Mouse (Mus musculus): ENCODE measurements around the gene Plcd1. TPM values are rescaled to one million over a fixed set of nuclear protein-coding genes. Genes with fewer than 3 reads are reported as not detected.
A peak's percentile ranks its signal among the peaks of the same experiment; 100 is the strongest.

Plcd1 gene
- total and polyA plus RNA-seq, 2 experiments from 2014 or later, result 14.2 to 17.0 TPM

DNA sequence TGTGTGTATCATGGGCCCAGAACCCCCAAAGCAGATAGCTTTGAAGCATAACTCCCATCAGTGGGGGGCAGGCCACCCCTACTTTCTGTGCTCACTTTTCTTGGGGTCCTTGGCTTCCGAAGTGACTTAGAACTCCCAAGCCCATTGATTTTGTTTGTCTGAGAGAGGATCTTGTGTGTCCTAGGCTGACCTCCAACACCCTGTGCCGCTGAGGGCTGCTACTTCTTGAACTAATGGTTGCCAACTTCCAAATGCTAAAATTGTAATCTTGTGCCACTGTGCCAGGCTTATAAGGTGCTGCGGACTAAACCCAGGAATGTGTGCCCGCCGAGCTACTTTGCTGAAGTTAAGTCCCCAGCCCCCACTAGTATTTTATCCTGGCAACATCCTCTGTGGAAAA, 2.8 kb downstream of the Plcd1 start:
- DNase-seq (ENCODE audit: low spot score), result no peak
- H3K27me3 ChIP-seq (ENCODE audit: insufficient read depth, low read length), result no peaks in the 10 kb centered on the region
- 90% methylated on average over 5 of the region's 5 CpGs for WGBS
- H3K4me3 ChIP-seq (ENCODE audit: low read length), result no peak overlapping the region
- H3K4me2 ChIP-seq (ENCODE audit: low read depth, low read length), result no peak overlapping the region
- peaks cover 19% of the 10 kb centered on the region for H3K4me1 ChIP-seq (ENCODE audit: insufficient read depth, low read length)
- no peak for TF ChIP-seq CTCF (IDR thresholded peaks at IDR 0.05; ENCODE audit: low read depth)
- H3K27ac ChIP-seq, result no peak overlapping the region
- ATAC-seq, result no peak
- H3K36me3 ChIP-seq (ENCODE audit: insufficient read depth, low read length), result no peaks in the 10 kb centered on the region
- H3K9me3 ChIP-seq (ENCODE audit: low read length), result no peaks in the 10 kb centered on the region
- no peak overlapping the region for H3K9ac ChIP-seq (replicated peaks; ENCODE audit: low read length)

DNA sequence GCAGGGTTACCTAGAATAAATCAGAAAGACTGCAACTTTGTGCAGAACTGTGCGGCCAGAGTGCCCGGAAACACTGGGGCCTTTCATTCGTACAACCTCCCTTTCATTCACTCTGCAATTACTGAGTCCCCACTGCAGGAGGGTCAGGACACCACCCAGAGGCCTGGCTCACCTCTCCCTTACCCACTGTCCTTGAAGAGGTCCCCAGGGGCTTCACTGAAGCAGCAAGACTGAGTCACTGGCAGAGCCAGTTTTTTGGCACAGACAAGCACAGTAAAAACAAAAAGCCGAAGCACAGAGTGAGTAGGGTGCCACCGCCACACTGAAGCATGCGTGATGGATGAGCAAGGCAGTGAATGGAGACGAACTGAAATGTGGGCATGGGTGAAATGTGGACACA, 3.9 kb downstream of the Plcd1 start:
- Histone ChIP-seq H3K4me2 (ENCODE audit: low read depth, low read length) (no peak overlapping the region), H3K27ac (no peak overlapping the region), H3K4me3 (ENCODE audit: low read length) (no peak overlapping the region), H3K27me3 (ENCODE audit: insufficient read depth, low read length) (no peaks in the 10 kb centered on the region), H3K4me1 (ENCODE audit: insufficient read depth, low read length) (peaks cover 19% of the 10 kb centered on the region), H3K36me3 (ENCODE audit: insufficient read depth, low read length) (no peaks in the 10 kb centered on the region), H3K9ac (replicated peaks; ENCODE audit: low read length) (no peak overlapping the region), H3K9me3 (ENCODE audit: low read length) (no peaks in the 10 kb centered on the region)
- ATAC-seq, result no peak
- DNase-seq (ENCODE audit: low spot score), result peak; percentile 30
- TF ChIP-seq CTCF (IDR thresholded peaks at IDR 0.05; ENCODE audit: low read depth), result no peak
- 39% methylated on average over 7 of the region's 7 CpGs for WGBS

DNA sequence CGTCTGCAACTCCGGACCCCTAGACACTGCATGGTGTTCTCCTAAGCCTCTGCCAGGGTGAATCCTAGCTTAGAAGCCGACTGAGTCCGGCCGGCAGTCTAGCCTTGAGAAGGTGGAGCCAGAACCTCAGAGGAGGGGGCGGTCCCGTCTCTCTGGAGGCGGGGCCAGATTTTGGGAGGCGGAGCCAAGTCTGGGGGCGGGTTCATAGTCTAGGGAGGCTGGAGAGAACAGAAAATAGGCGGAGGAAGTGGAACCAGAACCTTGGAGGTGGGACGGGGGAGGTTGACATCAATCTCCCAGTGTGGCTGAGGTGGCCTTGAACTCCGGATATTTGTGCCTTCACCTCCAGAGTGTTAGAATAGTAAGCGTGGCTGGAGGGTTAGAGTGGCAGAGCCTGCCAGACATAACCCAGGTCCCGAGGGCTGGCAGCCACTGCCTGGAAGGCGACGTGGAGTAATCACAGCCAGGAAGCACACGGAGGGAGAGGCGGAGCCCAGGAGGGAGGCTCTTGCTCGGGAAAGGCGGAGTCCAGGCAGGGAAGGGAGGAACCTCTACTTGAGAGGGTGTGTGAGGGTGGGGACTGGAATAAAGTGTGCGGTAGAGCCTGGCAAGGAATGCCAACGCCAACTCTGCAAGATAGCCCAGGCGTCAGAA, 5.0 kb downstream of the Plcd1 start:
- no peak overlapping the region for H3K27ac ChIP-seq
- H3K4me2 ChIP-seq (ENCODE audit: low read depth, low read length), result peak overlapping the region; percentile 50
- no peaks in the 10 kb centered on the region for H3K9me3 ChIP-seq (ENCODE audit: low read length)
- H3K36me3 ChIP-seq (ENCODE audit: insufficient read depth, low read length), result no peaks in the 10 kb centered on the region; the same call in 1 of the 2 replicates
- peak; percentile 67 for ATAC-seq
- H3K4me3 ChIP-seq (ENCODE audit: low read length), result peak overlapping the region; percentile 21
- peak; percentile 65 for DNase-seq (ENCODE audit: low spot score)
- 4% methylated on average over 24 of the region's 24 CpGs for WGBS
- H3K27me3 ChIP-seq (ENCODE audit: insufficient read depth, low read length), result no peaks in the 10 kb centered on the region
- H3K9ac ChIP-seq (replicated peaks; ENCODE audit: low read length), result peak overlapping the region; percentile 24
- H3K4me1 ChIP-seq (ENCODE audit: insufficient read depth, low read length), result peaks cover 11% of the 10 kb centered on the region
- no peak for TF ChIP-seq CTCF (IDR thresholded peaks at IDR 0.05; ENCODE audit: low read depth)

DNA sequence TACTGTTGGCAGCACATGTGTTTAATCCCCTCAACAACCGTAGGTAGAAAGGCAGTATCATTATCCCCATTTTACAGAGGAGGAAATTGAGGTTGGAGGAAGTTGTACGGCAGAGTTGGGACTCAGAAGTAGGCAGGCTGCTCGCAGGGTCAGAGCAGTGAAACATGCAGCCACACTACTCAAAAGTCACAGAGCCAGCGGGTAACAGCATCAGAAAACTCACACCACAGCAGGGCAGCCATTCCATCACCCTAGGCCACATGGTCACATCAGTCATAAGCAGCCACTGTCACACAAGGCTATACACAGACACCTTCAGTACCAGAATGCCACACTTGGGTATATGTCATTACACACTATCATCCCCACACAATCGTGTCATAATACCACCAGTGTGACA, 6.0 kb downstream of the Plcd1 start:
- H3K4me2 ChIP-seq (ENCODE audit: low read depth, low read length), result no peak overlapping the region
- 84% methylated on average over 5 of the region's 5 CpGs for WGBS
- H3K4me3 ChIP-seq (ENCODE audit: low read length), result no peak overlapping the region
- no peaks in the 10 kb centered on the region for H3K9me3 ChIP-seq (ENCODE audit: low read length)
- DNase-seq (ENCODE audit: low spot score) (no peak), ATAC-seq (no peak)
- H3K36me3 ChIP-seq (ENCODE audit: insufficient read depth, low read length), result no peaks in the 10 kb centered on the region; the same call in 1 of the 2 replicates
- no peak overlapping the region for H3K27ac ChIP-seq
- no peak for TF ChIP-seq CTCF (IDR thresholded peaks at IDR 0.05; ENCODE audit: low read depth)
- H3K4me1 ChIP-seq (ENCODE audit: insufficient read depth, low read length), result peaks cover 6% of the 10 kb centered on the region
- no peaks in the 10 kb centered on the region for H3K27me3 ChIP-seq (ENCODE audit: insufficient read depth, low read length)
- H3K9ac ChIP-seq (replicated peaks; ENCODE audit: low read length), result no peak overlapping the region

DNA sequence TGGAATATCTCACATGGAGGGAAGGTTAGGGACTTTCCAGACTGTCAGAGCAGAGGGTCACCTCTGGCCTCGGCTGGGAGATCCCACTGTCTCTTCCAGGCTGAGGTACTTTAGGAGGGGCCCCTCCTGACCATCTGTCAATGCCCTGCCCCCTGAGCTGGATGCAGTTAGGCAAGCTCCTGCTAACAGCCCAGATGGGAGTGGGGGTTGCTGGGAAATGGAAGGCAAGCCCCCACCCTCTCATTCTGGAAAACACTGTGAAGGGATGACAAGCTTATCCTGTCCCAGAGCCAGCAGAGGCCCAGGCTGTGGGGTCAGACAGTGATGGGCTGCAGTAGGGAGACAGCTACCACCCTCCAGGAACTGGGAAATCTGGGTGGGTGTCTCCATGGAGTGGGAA, 6.9 kb downstream of the Plcd1 start:
- Histone ChIP-seq H3K4me2 (ENCODE audit: low read depth, low read length) (no peak overlapping the region), H3K27ac (no peak overlapping the region), H3K4me1 (ENCODE audit: insufficient read depth, low read length) (peaks cover 8% of the 10 kb centered on the region; the same call in 1 of the 2 replicates), H3K4me3 (ENCODE audit: low read length) (no peak overlapping the region), H3K9me3 (ENCODE audit: low read length) (no peaks in the 10 kb centered on the region), H3K27me3 (ENCODE audit: insufficient read depth, low read length) (no peaks in the 10 kb centered on the region), H3K36me3 (ENCODE audit: insufficient read depth, low read length) (no peaks in the 10 kb centered on the region; the same call in 1 of the 2 replicates), H3K9ac (replicated peaks; ENCODE audit: low read length) (no peak overlapping the region)
- TF ChIP-seq CTCF (IDR thresholded peaks at IDR 0.05; ENCODE audit: low read depth), result no peak
- DNase-seq (ENCODE audit: low spot score) (no peak), ATAC-seq (no peak)
- WGBS, result 44% methylated on average over 1 of the region's 1 CpGs

DNA sequence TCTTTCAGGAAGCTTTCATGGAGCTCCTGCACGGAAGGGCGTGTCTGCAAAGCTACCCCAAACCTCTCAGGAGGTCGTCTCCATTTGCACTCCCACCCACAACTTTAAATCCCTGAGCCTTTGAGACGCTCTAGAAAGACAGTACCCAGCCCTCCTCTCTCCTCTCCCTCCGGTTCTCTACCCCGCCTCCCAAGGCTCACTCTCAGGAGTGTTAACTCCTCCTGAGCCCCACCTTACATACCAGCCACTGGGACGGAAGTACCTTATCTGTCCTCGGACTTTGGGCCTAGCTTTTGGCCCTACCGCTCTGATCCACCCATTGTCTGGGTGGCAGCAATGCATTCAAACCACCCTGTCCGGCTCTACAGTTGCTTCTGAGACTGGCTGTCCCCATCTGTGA, 9.3 kb downstream of the Plcd1 start:
- Histone ChIP-seq H3K4me2 (ENCODE audit: low read depth, low read length) (no peak overlapping the region), H3K27me3 (ENCODE audit: insufficient read depth, low read length) (no peaks in the 10 kb centered on the region), H3K4me1 (ENCODE audit: insufficient read depth, low read length) (peaks cover 8% of the 10 kb centered on the region; the same call in 1 of the 2 replicates), H3K9ac (replicated peaks; ENCODE audit: low read length) (no peak overlapping the region), H3K27ac (no peak overlapping the region), H3K9me3 (ENCODE audit: low read length) (no peaks in the 10 kb centered on the region), H3K36me3 (ENCODE audit: insufficient read depth, low read length) (peaks cover 4% of the 10 kb centered on the region; the same call in 1 of the 2 replicates), H3K4me3 (ENCODE audit: low read length) (no peak overlapping the region)
- DNase-seq (ENCODE audit: low spot score) (no peak), ATAC-seq (no peak)
- TF ChIP-seq CTCF (IDR thresholded peaks at IDR 0.05; ENCODE audit: low read depth), result no peak
- WGBS, result 94% methylated on average over 10 of the region's 10 CpGs

All from hindbrain, postnatal 0 days (tissue).